In genomic region chr1:88226670-88227379, GRCm38 (mm10) we compare ENCODE assay signal across 14 mouse cellular contexts. TPM values are rescaled to one million over a fixed set of nuclear protein-coding genes. Genes with fewer than 3 reads are reported as not detected.
A peak's percentile ranks its signal among the peaks of the same experiment; 100 is the strongest.
DNase-seq lines count a peak whose midpoint lies in the region; ATAC-seq lines count a peak whose summit lies in the region.
"Had no signal": no experiment of that assay in that cellular context is flagged by ENCODE, and none has a peak within 500 bp of the region (broad histone marks: within the 10 kb centered on the region; RNA-seq: fewer than 3 reads in every experiment).

Mroh2a (plus strand) TSS chr1:88226986.

- no peak within 1 kb of the TSS for H3K4me2 ChIP-seq in hindbrain, embryonic 13.5 days
- H3K4me2 ChIP-seq: lung, embryonic 15.5 days; neural tube, embryonic 12.5 days had no signal

- 56% methylated on average over 5 of the region's 5 CpGs for WGBS in hindbrain, embryonic 10.5 days
- WGBS in hindbrain, embryonic 13.5 days = 52% methylated on average over 5 of the region's 5 CpGs
- 60% methylated on average over 5 of the region's 5 CpGs for WGBS in limb, embryonic 10.5 days

- no peaks in the 10 kb centered on the region for H3K27me3 ChIP-seq in hindbrain, embryonic 10.5 days (ENCODE audit: insufficient read depth, poor library complexity, severe bottlenecking)
- no peaks in the 10 kb centered on the region for H3K27me3 ChIP-seq in hindbrain, embryonic 13.5 days
- H3K27me3 ChIP-seq in limb, embryonic 10.5 days (ENCODE audit: low read depth, poor library complexity, severe bottlenecking) = no peaks in the 10 kb centered on the region
- H3K27me3 ChIP-seq: CH12.LX; lung, embryonic 15.5 days; neural tube, embryonic 12.5 days had no signal

- no peaks in the 10 kb centered on the region for H3K4me1 ChIP-seq in hindbrain, embryonic 10.5 days (replicated peaks)
- H3K4me1 ChIP-seq in hindbrain, embryonic 13.5 days (replicated peaks) = no peaks in the 10 kb centered on the region
- no peaks in the 10 kb centered on the region for H3K4me1 ChIP-seq in limb, embryonic 10.5 days
- H3K4me1 ChIP-seq: lung, embryonic 15.5 days; neural tube, embryonic 12.5 days had no signal

- H3K9me3 ChIP-seq in hindbrain, embryonic 10.5 days = peaks cover 66% of the 10 kb centered on the region
- H3K9me3 ChIP-seq in hindbrain, embryonic 13.5 days = peaks cover 70% of the 10 kb centered on the region
- H3K9me3 ChIP-seq in limb, embryonic 10.5 days (replicated peaks) = peaks cover 63% of the 10 kb centered on the region

- peak; percentile 2 for DNase-seq in hindbrain, embryonic 10.5 days (ENCODE audit: low spot score)
- DNase-seq in thymus, postnatal 14 days = peak; percentile 3
- no peak for DNase-seq in thymus, postnatal 4 days
- DNase-seq in limb, embryonic 10.5 days (ENCODE audit: low spot score) = peak; percentile 30
- peak; percentile 18 to 65 for DNase-seq in urinary bladder, postnatal 4 days (ENCODE audit: low spot score in 2 of 2)
- DNase-seq in cerebellum, postnatal 14 days = no peak
- no peak for DNase-seq in adrenal gland, postnatal 36 days
- DNase-seq: cerebellum, adult 9-11 months had no signal

- no peak within 1 kb of the TSS for H3K4me3 ChIP-seq in hindbrain, embryonic 10.5 days
- no peak within 1 kb of the TSS for H3K4me3 ChIP-seq in hindbrain, embryonic 13.5 days
- no peak within 1 kb of the TSS for H3K4me3 ChIP-seq in limb, embryonic 10.5 days
- H3K4me3 ChIP-seq: erythroblast, embryonic 14.5 days; lung, embryonic 15.5 days; neural tube, embryonic 12.5 days had no signal

- H3K9ac ChIP-seq in hindbrain, embryonic 13.5 days = no peak within 1 kb of the TSS
- H3K9ac ChIP-seq: lung, embryonic 15.5 days; neural tube, embryonic 12.5 days had no signal

- no peak for ATAC-seq in hindbrain, embryonic 13.5 days (ENCODE audit: low FRiP score)
- ATAC-seq: activated CD4-positive, CD25-positive, alpha-beta regulatory T cell, adult 4 months had no signal

- H3K36me3 ChIP-seq in hindbrain, embryonic 10.5 days = no peaks in the 10 kb centered on the region
- H3K36me3 ChIP-seq in hindbrain, embryonic 13.5 days = no peaks in the 10 kb centered on the region
- H3K36me3 ChIP-seq in limb, embryonic 10.5 days = no peaks in the 10 kb centered on the region
- H3K36me3 ChIP-seq: lung, embryonic 15.5 days; neural tube, embryonic 12.5 days had no signal

- no peak within 1 kb of the TSS for H3K27ac ChIP-seq in hindbrain, embryonic 10.5 days
- H3K27ac ChIP-seq in hindbrain, embryonic 13.5 days = no peak within 1 kb of the TSS
- H3K27ac ChIP-seq in limb, embryonic 10.5 days = no peak within 1 kb of the TSS
- H3K27ac ChIP-seq: lung, embryonic 15.5 days; neural tube, embryonic 12.5 days had no signal

RNA-seq across cellular contexts. Expression of gene Mroh2a, which starts in this region (rescaled TPM):
- 0.93 and 1.1 TPM in 2 replicates for polyA plus RNA-seq in hindbrain, embryonic 10.5 days (2016; fragmentation: Nextera tagmentation; extraction: Ambion mirVana)
- polyA plus RNA-seq in hindbrain, embryonic 13.5 days (2015; fragmentation: Nextera tagmentation; extraction: Ambion mirVana) = 0.66 and 0.79 TPM in 2 replicates
- polyA plus RNA-seq in limb, embryonic 10.5 days (2016; fragmentation: Nextera tagmentation; extraction: Ambion mirVana) = 1.2 and 1.3 TPM in 2 replicates
- total RNA-seq in adrenal gland, postnatal 36 days (2021) = under 1 TPM; 0.30 to 0.43 TPM
- polyA plus RNA-seq: erythroblast, embryonic 14.5 days had no signal

Comparison
In these comparisons a context has a peak if more than half of its experiments do, and no peak if none do; other contexts are left out.
1. DNase-seq: peak in hindbrain, embryonic 10.5 days (single experiment), thymus, postnatal 14 days (single experiment), limb, embryonic 10.5 days (single experiment) and urinary bladder, postnatal 4 days (2 of 2); none in thymus, postnatal 4 days (single experiment), cerebellum, postnatal 14 days (0 of 2) and adrenal gland, postnatal 36 days (0 of 2).